Mouse (Mus musculus) liver, adult 2 months (tissue): Measurements from ENCODE around the gene 9130213A22Rik. TPM values are rescaled to one million over a fixed set of nuclear protein-coding genes. Genes with fewer than 3 reads are reported as not detected.
"Not testable (repeated sequence)": the region's sequence is repeated elsewhere in the genome, so short reads cannot be mapped to it uniquely, and the experiment has no call there.

Source experiments
- DNase-seq: peaks from one replicate; pipeline ENCODE4 v3.0.0-alpha.2; 2011; ENCODE audit warnings: low read depth, low spot score; ENCODE audit errors: extremely low read depth
- H3K27ac ChIP-seq: fragments of 200-500 bp; replicated peaks from 2 replicates; pipeline ENCODE4 v1.5.1; 2012; ENCODE audit warnings: low read depth, mild to moderate bottlenecking, control low read depth, inconsistent platforms, low read length; ENCODE audit not compliant: insufficient read depth
- H3K27me3 ChIP-seq: fragments of 200-500 bp; 2 replicates; pipeline ENCODE4 v1.6.1; 2012; ENCODE audit warnings: mild to moderate bottlenecking, moderate library complexity, low read length, inconsistent platforms; ENCODE audit not compliant: control insufficient read depth, insufficient read depth
- H3K36me3 ChIP-seq: fragments of 200-500 bp; 2 replicates; pipeline ENCODE4 v1.6.1; 2012; ENCODE audit warnings: low read length, inconsistent platforms; ENCODE audit not compliant: control insufficient read depth, insufficient read depth
- H3K4me1 ChIP-seq: fragments of 200-500 bp; 2 replicates; pipeline ENCODE4 v1.6.1; 2011; ENCODE audit warnings: low read length; ENCODE audit not compliant: control insufficient read depth, insufficient read depth
- H3K4me3 ChIP-seq: fragments of 200-500 bp; 2 replicates; pipeline ENCODE4 v1.5.1; 2011; ENCODE audit warnings: low read depth, mild to moderate bottlenecking, control low read depth, low read length, moderate library complexity; ENCODE audit not compliant: insufficient read depth
- H3K79me2 ChIP-seq: fragments of 200-500 bp; 2 replicates; pipeline ENCODE4 v1.6.1; 2012; ENCODE audit warnings: inconsistent platforms, mild to moderate bottlenecking, low read length, moderate library complexity; ENCODE audit not compliant: control insufficient read depth, insufficient read depth
- H3K9ac ChIP-seq: fragments of 200-500 bp; 2 replicates; pipeline ENCODE4 v1.6.1; 2012; ENCODE audit warnings: low read depth, mild to moderate bottlenecking, control low read depth, inconsistent platforms, low read length
- CTCF ChIP-seq: fragments of 200-500 bp; IDR thresholded peaks from 2 replicates; pipeline ENCODE4 v1.5.1; 2011; ENCODE audit warnings: low read depth, low read length, control low read depth
- POLR2A ChIP-seq: fragments of 200-500 bp; IDR thresholded peaks from 2 replicates; pipeline ENCODE4 v1.6.1; 2011; ENCODE audit warnings: low read length, control low read depth; ENCODE audit not compliant: insufficient read depth; ENCODE audit errors: extremely low read depth
- WGBS: fragments of 180-500 bp; shearing (Covaris S2); methylation state at CpG from one replicate; pipeline ENCODE4 v1.1.7; 2018; 5-methylcytosine and 5-hydroxymethylcytosine counted together
- polyA plus RNA-seq: library from polyadenylated mRNA; depleted of rRNA; stranded (reverse); fragments of >200 nt; gene quantifications from 2 replicates; pipeline ENCODE4 v1.2.3, GENCODE M21; 2012
- total RNA-seq: library from RNA; depleted of rRNA; stranded (reverse); fragments of >200 nt; gene quantifications from 2 replicates; pipeline ENCODE4 v1.2.3, GENCODE M21; 2014

9130213A22Rik gene
- total and polyA plus RNA-seq, 2 experiments = 0.05 TPM; not detected in 1

DNA sequence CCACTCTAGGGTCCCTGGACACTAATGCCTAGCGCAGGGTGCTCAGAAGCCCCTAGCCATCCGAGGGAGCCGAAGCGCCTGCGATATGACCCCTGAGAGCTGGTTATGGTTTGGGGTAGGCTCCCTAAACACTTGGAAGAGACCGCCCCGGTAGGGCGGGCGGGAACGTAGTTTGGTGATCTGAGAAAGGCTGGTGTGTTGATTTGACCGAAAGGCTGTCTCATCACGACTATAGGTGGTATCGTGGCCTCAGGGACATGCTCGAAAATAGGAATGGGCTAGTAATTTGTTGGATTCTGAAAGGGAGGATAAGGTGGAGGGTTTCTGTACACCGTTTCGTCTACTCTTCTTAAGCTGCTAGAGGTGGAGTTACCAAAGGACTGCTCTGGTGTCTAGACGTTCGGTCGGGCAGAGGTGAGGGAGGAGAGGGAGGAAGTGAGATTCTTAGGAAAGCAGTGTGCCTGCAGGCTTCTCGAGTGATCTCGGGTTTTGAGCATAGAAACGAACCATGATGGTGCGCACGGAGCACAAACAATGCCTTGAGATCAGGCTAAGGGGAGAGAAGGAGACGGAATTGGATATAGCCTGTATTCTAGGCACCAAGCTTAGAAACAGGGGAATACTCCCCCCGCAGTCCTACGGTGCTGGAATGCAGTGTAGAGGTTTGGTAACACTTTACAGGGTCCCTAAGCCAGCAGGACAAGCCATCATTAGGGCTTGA is 26.7 kb downstream of the 9130213A22Rik start:
- Histone ChIP-seq H3K27me3 (no peaks in the 10 kb centered on the region), H3K27ac (peak overlapping the region; percentile 98), H3K4me3 (peak overlapping the region; percentile 82), H3K4me1 (peaks cover 18% of the 10 kb centered on the region), H3K36me3 (peaks cover 3% of the 10 kb centered on the region; the same call in 1 of the 2 replicates), H3K9ac (peak overlapping the region; percentile 88), H3K79me2 (peaks cover 7% of the 10 kb centered on the region; the same call in 1 of the 2 replicates)
- peak; percentile 58 for DNase-seq
- WGBS = under 1% methylated on average over 27 of the region's 27 CpGs
- TF ChIP-seq CTCF (no peak), POLR2A (no peak)

DNA sequence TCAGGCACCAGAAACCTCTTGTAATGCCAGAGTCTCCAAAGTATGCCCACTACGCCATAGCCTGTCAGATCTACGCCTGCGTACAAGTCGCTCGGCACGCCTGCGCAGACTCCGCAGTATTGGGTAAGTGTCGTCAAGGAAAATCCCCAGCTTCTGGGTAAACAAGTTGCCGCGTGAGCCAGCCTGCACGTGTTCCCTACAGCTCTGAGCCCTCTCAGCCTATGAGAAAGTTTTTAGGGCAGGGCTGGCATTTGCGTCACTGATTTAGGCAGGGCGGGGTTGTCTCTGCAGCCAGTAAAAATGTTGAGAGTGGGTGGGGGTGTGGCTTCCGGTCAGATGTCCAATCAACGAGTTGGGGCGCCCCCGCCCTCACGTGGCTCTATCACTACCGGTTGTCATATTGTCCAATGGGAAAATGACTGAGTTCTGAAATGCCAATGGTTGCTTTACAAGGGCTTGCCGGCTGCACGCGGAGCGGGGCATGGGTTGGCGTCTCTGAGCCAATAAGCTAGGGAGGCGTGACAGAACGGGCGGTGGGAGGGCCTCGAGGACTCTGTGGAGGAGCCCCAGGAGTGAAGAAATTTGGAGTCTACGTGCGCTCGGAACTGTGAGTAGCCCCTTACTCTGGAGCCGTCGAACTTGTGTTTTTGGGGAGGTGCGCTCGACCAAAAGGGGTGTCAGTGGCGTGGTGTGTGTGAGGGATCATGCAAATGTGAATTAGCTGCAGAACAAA is 27.5 kb downstream of the 9130213A22Rik start, which contains the start of gene Per1:
Per1 (plus strand) TSS at position 521 of the 733 bp plus-strand sequence.
- Histone ChIP-seq H3K4me3 (peak within 1 kb of the TSS; percentile 82), H3K4me1 (peaks cover 13% of the 10 kb centered on the region), H3K27ac (peak within 1 kb of the TSS; percentile 98), H3K9ac (peak within 1 kb of the TSS; percentile 88), H3K27me3 (no peaks in the 10 kb centered on the region), H3K79me2 (peaks cover 6% of the 10 kb centered on the region; the same call in 1 of the 2 replicates), H3K36me3 (peaks cover 2% of the 10 kb centered on the region; the same call in 1 of the 2 replicates)
- under 1% methylated on average over 37 of the region's 37 CpGs for WGBS
- no peak for TF ChIP-seq CTCF
- peak; percentile 93 for TF ChIP-seq POLR2A
- peak; percentile 99 for DNase-seq

DNA sequence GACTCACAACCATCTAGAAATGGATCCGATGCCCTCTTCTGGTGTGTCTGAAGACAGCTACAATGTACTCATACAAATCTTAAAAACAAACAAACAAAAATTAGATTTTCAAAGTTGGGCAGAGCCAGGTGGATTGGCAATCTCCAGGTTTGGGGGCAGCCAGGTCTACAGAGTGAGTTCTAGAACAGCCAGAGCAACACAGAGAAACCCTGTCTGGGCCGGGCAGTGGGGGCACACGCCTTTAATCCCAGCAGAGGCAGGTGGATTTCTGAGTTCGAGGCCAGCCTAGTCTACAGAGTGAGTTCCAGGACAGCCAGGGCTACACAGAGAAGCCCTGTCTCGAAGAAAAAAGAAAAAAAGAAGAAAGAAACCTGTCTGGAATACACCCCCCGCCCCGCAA is 28.5 kb downstream of the 9130213A22Rik start:
- not testable (repeated sequence) for H3K27me3 ChIP-seq, H3K36me3 ChIP-seq, H3K4me3 ChIP-seq, H3K9ac ChIP-seq, DNase-seq
- H3K4me1 ChIP-seq = peaks cover 21% of the 10 kb centered on the region
- H3K79me2 ChIP-seq = peaks cover 11% of the 10 kb centered on the region
- 0 out of 2 replicates have a peak overlapping the region, but pooled peaks have one; percentile 11 for H3K27ac ChIP-seq
- WGBS = 86% methylated on average over 7 of the region's 7 CpGs

DNA sequence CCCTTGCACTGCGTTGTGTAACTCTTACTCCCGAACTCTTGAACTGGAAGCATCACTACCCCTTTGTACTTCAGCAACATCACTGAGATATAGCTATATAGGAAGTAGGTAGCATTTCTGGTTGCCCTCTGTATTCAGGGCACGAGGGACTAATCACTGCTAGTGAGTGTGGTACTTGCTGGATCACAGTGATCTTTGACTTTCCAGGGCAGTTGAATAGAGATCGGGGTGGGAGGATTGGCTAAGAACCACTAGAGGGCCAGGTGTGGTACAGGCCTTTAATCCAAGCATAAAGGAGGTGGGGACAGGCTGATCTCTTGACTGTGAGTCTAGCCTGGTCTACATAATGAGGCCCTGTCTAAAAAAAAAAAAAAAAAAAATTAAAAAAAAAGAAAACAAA is 29.5 kb downstream of the 9130213A22Rik start:
- Histone ChIP-seq H3K4me3 (no peak overlapping the region), H3K27ac (no peak overlapping the region; the same call in 1 of the 2 replicates), H3K36me3 (peaks cover 2% of the 10 kb centered on the region; the same call in 1 of the 2 replicates), H3K4me1 (peaks cover 17% of the 10 kb centered on the region), H3K9ac (no peak overlapping the region), H3K79me2 (peaks cover 16% of the 10 kb centered on the region), H3K27me3 (no peaks in the 10 kb centered on the region)
- TF ChIP-seq CTCF = no peak; the same call in 1 of the 2 replicates
- no peak for TF ChIP-seq POLR2A
- 54% methylated on average over 4 of the region's 4 CpGs for WGBS
- DNase-seq = peak; percentile 45

DNA sequence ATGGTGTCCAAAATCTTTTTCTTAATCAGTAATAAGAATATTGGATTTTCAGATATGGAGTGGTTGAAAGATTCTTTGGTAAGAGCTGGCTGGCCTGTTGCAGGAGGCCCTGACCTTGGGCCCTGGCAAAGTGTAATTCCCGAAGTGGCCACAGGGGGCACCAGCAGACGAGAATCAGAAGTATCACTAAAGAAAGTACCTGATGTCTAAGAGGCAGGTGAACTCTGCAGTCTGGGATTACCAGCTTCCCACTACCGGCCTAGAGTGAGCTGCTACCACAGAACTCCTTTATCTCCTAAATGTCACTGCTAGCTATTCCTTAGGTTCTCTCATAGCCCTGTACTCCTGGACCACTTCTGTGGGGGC is 30.0 kb downstream of the 9130213A22Rik start:
- no peak overlapping the region for H3K9ac ChIP-seq
- no peak overlapping the region; the same call in 1 of the 2 replicates for H3K27ac ChIP-seq
- peaks cover 2% of the 10 kb centered on the region; the same call in 1 of the 2 replicates for H3K36me3 ChIP-seq
- DNase-seq = peak; percentile 68
- no peak for TF ChIP-seq POLR2A
- peak; percentile 88 for TF ChIP-seq CTCF
- no peak overlapping the region for H3K4me3 ChIP-seq
- H3K4me1 ChIP-seq = peaks cover 15% of the 10 kb centered on the region
- no peaks in the 10 kb centered on the region for H3K27me3 ChIP-seq
- peaks cover 16% of the 10 kb centered on the region for H3K79me2 ChIP-seq
- WGBS = 4% methylated on average over 3 of the region's 3 CpGs
